Mouse (Mus musculus): Measurements from ENCODE around the gene Hspe1. TPM values are rescaled to one million over a fixed set of nuclear protein-coding genes. Genes with fewer than 3 reads are reported as not detected.
"Not testable (repeated sequence)": the region's sequence is repeated elsewhere in the genome, so short reads cannot be mapped to it uniquely, and the experiment has no call there.

The Hspe1 gene
- total RNA-seq (2021), result 100 to 1,000 TPM; 103 to 106 TPM
- long read RNA-seq, transcript Hspe1-201 (4 exons, 774 nt), result major isoform, 159 of 170 reads
- long read RNA-seq, partial matches to known transcripts, result 4 of 170 reads
- long read RNA-seq, other reads (novel, unspliced or antisense), result 7 of 170 reads

GRCm38 (mm10) chr1:55087932-55088610 is at the start of gene Hspe1, which contains the start of gene Hspd1:
TSS of gene Hspe1 (plus strand) at chr1:55088132.
TSS of gene Hspd1 (minus strand) at chr1:55088243.
- DNase-seq (ENCODE audit: low spot score in 2 of 2), result peak; percentile 97 to 99

- no peak for DNase-seq (ENCODE audit: low spot score in 2 of 2)
Observed at GRCm38 (mm10) chr1:55039944-55040343, 48.0 kb upstream of the Hspe1 start.

GRCm38 (mm10) chr1:55041691-55042090 is 46.2 kb upstream of the Hspe1 start:
- no peak for DNase-seq (ENCODE audit: low spot score in 2 of 2)

GRCm38 (mm10) chr1:55042246-55042645 is 45.7 kb upstream of the Hspe1 start:
- no peak for DNase-seq (ENCODE audit: low spot score in 2 of 2)

GRCm38 (mm10) chr1:55043164-55043563 is 44.8 kb upstream of the Hspe1 start:
- no peak for DNase-seq (ENCODE audit: low spot score in 2 of 2)

- no peak for DNase-seq (ENCODE audit: low spot score in 2 of 2)
Observed at GRCm38 (mm10) chr1:55048841-55049587, 38.9 kb upstream of the Hspe1 start.

GRCm38 (mm10) chr1:55051671-55052070 is 36.3 kb upstream of the Hspe1 start:
- DNase-seq (ENCODE audit: low spot score in 2 of 2), result no peak

- DNase-seq (ENCODE audit: low spot score in 2 of 2), result peak; percentile 97 to 99
Observed at GRCm38 (mm10) chr1:55052355-55052953, 35.5 kb upstream of the Hspe1 start, which contains the start of gene Coq10b. TSS of gene Coq10b (plus strand) at chr1:55052770.

- no peak for DNase-seq (ENCODE audit: low spot score in 2 of 2)
Observed at GRCm38 (mm10) chr1:55053005-55053404, 34.9 kb upstream of the Hspe1 start.

- DNase-seq (ENCODE audit: low spot score in 2 of 2), result no peak
Observed at GRCm38 (mm10) chr1:55053596-55053995, 34.3 kb upstream of the Hspe1 start.

GRCm38 (mm10) chr1:55055322-55056115 is 32.4 kb upstream of the Hspe1 start:
- DNase-seq (ENCODE audit: low spot score in 2 of 2), result no peak

GRCm38 (mm10) chr1:55058383-55058782 is 29.5 kb upstream of the Hspe1 start:
- not testable (repeated sequence) for DNase-seq (ENCODE audit: low spot score in 2 of 2)

- no peak for DNase-seq (ENCODE audit: low spot score in 2 of 2)
Observed at GRCm38 (mm10) chr1:55061099-55061498, 26.8 kb upstream of the Hspe1 start.

- no peak for DNase-seq (ENCODE audit: low spot score in 2 of 2)
Observed at GRCm38 (mm10) chr1:55061772-55062171, 26.2 kb upstream of the Hspe1 start.

- not testable (repeated sequence) for DNase-seq (ENCODE audit: low spot score in 2 of 2)
Observed at GRCm38 (mm10) chr1:55072328-55072727, 15.6 kb upstream of the Hspe1 start.

GRCm38 (mm10) chr1:55074757-55075156 is 13.2 kb upstream of the Hspe1 start:
- DNase-seq (ENCODE audit: low spot score in 2 of 2), result no peak

- DNase-seq (ENCODE audit: low spot score in 2 of 2), result no peak
Observed at GRCm38 (mm10) chr1:55075652-55076394, 12.1 kb upstream of the Hspe1 start.

GRCm38 (mm10) chr1:55076395-55076743 is 11.6 kb upstream of the Hspe1 start:
- no peak for DNase-seq (ENCODE audit: low spot score in 2 of 2)

- no peak for DNase-seq (ENCODE audit: low spot score in 2 of 2)
Observed at GRCm38 (mm10) chr1:55076849-55077516, 10.9 kb upstream of the Hspe1 start.

GRCm38 (mm10) chr1:55079677-55080076 is 8.3 kb upstream of the Hspe1 start:
- no peak for DNase-seq (ENCODE audit: low spot score in 2 of 2)
